Mouse (Mus musculus) inflammation-experienced regulatory T-cells, adult 6 months (primary cell): ENCODE measurements around the gene Cdk14. TPM values are rescaled to one million over a fixed set of nuclear protein-coding genes. Genes with fewer than 3 reads are reported as not detected.

Experiments used
- ATAC-seq: one replicate; pipeline ENCODE4 v1.8.0; 2017
- polyA plus RNA-seq, 3 experiments: library from polyadenylated mRNA; unstranded; fragments of 100-300 nt; shearing (Covaris generic); gene quantifications; one replicate each; pipeline ENCODE4 v1.2.1; 2017

The Cdk14 gene
- polyA plus RNA-seq, 3 experiments from 2014 or later: 0.12 to 0.78 TPM; not detected in 1

DNA sequence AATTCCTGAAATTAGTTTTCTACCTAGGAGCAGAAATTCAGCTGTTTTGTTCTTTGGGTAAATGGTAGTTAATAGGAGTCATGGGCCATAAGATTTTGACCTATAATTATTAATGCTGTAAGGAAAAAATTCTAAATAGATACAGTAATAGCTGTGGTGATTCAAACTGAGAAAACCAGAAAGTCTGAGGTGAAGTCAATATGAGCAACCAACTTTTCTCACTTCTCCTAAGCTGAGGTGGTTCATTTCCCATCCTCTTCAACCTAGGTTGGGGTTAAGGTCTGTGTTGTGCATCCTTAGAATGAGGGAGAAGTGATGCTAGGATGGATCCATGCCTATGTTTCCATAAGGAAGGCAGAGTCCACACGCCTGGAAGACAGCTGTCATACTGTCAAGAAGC, 649.5 kb downstream of the Cdk14 start:
- ATAC-seq: no peak

DNA sequence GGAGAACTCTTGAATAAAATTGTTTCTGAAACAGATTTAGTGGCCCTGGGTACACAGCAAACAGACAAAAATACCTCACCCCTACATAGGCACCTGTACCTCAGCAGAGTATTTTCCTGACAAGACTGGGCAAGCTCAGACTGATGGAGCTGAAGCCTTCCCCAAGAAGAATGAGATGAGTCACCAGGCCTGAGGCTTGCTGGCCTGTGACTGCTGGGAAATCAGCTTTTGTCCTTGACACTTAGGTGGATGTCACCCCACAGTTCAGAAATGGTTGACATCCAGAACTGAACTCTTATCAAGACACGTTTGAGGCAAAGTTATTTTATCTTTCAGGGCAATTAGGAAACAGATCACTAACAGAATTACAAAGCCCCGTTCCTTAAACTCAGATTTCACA, 652.2 kb downstream of the Cdk14 start:
- ATAC-seq: no peak

DNA sequence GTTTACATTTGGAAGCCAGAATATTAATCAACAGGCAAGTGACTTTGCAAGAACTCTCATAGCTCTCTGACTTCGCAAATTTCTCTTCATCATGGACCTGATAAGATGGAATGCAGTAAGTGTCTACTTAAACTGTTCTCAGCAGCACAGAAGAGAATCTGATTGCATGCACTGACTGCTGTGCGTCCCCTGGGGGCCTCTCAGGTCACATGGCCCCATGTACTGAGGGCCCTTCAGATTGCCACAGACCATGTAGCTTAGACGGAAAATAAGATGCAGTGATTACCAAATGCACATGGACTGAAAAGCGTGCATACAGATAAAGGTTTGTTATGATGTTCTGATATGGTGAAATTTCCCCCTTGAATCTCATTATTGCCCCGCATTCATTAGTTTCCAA, 653.4 kb downstream of the Cdk14 start:
- no peak for ATAC-seq

DNA sequence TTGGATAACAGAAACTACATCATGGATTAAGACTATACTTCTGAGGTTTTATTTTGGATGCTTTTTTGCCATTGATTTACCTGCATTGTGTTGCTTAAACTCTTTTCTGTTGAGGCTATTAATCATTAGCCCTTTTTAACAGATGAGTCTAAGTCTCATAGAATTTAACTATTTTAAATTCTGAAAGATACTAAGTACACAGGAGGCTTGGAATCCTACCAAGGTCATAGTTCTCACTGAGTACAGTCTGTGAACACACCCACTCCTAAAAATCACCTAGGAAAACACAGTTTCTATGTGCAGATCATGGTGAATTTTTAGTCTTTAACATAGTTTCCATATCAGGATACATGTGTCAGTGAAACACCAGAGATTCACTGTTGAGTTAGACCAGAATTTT, 658.2 kb downstream of the Cdk14 start:
- no peak for ATAC-seq

DNA sequence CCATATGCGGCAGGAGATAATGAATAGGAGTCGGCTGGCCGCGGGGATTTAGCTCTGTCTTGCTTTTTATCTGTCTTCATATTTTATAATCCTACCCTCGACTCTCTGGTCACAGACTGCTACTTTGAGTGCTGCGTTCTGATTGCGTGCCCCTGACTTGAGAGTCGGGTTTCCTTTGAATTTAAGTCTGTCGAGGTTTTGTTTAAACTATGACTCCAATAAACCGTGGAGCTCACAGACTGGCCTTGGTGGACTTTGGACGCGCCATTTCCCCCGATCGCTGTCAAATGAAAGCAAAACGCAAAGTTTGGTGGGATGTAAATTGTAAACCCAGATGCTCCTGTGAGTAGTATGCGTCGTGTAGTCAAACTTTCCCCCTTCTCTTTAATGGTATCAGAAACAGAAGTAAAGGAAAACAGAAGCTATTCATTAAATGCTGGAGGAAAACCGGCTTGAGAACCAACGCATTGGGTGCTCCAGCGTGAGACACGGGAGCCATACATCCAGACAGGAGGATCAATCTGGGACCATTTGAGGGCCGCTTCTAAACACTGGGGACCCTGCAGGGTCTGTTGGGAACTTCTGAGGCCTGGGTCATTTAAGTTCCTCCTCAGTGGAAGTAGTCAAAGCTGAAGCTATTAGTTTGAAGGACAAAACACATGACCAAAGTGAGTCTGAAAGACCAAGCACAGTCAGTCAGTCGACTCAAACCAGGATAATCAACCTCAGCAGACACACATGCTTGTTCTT, 661.6 kb downstream of the Cdk14 start:
- no peak for ATAC-seq

DNA sequence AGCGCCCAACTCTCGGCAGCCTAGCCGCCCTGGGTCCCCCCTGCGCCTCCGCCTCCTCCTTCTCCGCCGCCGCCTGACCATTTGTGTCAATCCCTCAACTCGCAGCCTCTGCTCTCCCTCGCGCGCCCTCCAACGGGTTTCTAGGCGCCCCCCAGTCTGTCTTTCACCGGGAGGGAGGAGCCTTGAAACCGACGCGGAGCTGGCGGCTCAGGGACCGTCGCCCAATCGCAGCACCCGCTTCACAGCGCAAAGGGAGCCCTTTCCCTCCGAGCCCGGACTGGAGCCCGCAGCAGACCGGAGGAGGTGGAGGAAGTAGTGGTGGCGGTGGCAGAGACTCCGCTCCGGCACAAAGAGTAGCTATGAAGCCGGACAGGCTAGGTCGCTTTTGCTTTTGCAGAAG, 662.2 kb downstream of the Cdk14 start, which contains the start of gene Fzd1:
TSS of gene Fzd1 (minus strand) at position 134 of the 400 bp plus-strand sequence.
- no peak for ATAC-seq

DNA sequence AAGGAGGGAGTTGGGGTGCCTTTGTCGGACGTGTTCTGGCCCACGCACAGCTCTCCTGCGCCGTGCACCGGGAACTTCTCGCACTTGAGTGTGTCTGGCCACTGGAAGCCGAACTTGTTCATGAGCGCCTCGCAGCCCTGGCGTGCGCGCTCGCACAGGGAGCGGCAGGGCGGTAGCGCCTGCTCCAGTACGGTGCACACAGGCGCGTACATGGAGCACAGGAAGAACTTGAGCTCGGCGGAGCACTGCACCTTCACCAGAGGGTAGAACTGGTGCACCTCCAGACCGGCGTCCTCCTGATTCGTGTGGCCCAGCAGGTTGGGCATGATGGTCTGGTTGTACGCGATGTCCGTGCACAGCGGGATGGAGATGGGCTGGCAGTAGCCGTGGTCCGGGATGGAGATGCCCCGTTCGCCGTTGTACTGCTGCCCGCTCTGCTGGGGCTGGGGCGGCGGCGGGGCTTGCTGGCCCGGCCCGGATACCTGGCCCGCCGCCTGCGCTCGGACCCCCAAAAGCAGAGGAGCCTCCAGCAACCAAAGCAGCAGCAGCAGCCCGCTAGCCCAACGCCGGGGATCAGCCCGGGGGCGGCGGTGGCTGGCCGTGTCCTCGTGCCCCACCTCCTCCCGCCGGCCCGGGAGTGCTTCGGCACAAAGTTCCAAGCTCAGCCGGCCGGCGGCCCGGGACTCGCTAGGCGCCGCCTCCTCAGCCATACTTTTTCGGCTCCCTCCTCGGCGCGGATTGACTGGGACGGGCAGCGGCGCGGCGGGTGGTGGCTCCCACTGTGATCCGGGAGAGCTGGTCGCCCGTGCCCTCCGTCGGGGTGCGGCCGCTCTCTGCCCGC, 663.0 kb downstream of the Cdk14 start:
- ATAC-seq: no peak

DNA sequence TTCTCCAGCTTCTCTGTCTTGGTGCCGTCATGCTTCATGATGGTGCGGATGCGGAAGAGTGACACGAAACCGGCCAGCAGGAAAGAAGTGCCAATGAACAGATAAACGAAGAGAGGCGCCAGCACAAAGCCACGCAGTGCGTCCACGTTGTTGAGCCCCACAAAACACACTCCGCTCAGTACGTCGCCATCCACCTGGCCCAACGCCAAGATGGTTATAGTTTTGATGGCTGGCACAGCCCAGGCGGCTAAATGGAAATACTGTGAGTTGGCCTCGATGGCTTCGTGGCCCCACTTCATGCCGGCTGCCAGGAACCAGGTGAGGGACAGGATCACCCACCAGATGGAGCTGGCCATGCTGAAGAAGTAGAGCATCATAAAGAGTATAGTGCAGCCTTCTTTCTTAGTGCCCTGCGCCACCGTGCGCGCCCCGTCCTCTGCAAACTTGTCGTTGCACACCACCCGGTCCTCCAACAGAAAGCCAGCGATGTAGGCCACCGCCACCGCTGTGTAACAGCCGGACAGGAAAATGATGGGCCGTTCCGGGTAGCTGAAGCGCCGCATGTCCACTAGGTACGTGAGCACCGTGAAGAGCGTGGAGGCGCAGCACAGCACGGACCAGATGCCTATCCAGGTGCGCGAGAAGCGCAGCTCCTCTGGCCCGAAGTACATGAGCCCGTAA, 664.0 kb downstream of the Cdk14 start:
- ATAC-seq: no peak

DNA sequence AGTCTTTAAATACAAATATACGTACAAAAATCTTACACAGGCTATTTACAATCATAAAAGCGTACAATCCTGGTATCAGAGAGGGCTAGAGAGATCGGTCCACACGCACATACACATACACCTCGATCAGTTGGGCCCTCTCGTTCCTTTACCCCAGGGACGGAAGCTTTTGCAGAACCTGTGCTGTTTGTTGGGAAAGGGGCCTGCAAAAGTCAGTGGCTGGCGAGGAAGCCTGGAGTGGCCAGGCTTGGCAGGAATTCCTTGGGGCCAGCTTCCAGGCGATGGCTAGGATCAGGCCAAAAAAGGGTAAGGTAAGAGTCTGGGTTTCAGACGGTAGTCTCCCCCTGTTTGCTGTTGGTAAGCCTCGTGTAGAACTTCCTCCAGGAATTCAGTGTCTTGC, 664.8 kb downstream of the Cdk14 start:
- no peak for ATAC-seq

DNA sequence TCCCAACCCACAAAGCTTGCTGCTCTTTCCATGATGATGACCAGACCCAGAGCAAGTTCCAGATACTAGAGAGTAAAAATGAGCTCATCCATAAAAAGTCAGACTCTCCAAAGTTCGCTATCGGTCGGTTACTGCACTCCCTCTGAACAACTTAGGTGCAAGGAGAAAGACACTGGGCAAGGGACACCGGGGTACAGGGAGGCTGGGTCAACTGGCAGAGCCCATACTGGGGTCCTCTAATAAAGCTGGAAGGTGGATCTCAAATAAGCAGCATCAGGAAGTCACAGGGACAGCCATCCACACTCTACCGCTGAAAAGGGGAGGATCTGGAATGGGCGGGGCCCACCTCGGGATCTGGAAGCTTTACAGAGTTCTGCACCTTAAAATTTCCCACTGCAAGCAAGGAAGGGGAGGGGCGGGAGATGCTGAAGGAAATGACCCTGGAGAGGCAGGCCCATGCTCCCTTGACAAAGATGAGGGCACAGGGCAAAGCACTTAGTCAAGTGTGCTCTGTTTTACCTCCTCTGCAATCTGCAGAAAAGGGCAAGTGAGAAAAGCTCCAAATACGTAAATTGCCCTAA, 665.3 kb downstream of the Cdk14 start:
- no peak for ATAC-seq

Other genes starting within 250 kb of the Cdk14 start
- not detected for gene 1700015F17Rik, start 58.8 kb upstream of the Cdk14 start, polyA plus RNA-seq
- 1 to 10 TPM; 2.3 to 2.8 (median 2.3) TPM for gene Cldn12, start 94.6 kb upstream of the Cdk14 start, polyA plus RNA-seq
- gene Gtpbp10, start 139.2 kb upstream of the Cdk14 start, polyA plus RNA-seq: 10 to 100 TPM; 12.9 to 17.7 (median 15.5) TPM
- gene Gm8773, start 153.5 kb upstream of the Cdk14 start, polyA plus RNA-seq: under 1 TPM in 1 of 3 experiments, not detected in 2; 0.38 TPM
- gene Cfap69, start 243.9 kb upstream of the Cdk14 start, polyA plus RNA-seq: not detected